Mouse (Mus musculus) megakaryocyte, adult 5-6 weeks (primary cell): ENCODE results near the gene Arf3. TPM values are rescaled to one million over a fixed set of nuclear protein-coding genes. Genes with fewer than 3 reads are reported as not detected.
A peak's percentile ranks its signal among the peaks of the same experiment; 100 is the strongest.
"Not testable (repeated sequence)": the region's sequence is repeated elsewhere in the genome, so short reads cannot be mapped to it uniquely, and the experiment has no call there.

Experiments used
- ATAC-seq: 2 replicates; pipeline ENCODE4 v1.8.0; 2016; ENCODE audit warnings: mild to moderate bottlenecking, inconsistent platforms; ENCODE audit not compliant: poor library complexity, severe bottlenecking
- total RNA-seq, 2 experiments: library from RNA; stranded (forward) in 1 of 2; stranded (reverse) in 1 of 2; fragments of 153-499, 151-499 nt in 1 of 2; fragments of 221-1000, 200-1000 nt in 1 of 2; gene quantifications; 2 replicates each; pipeline versions ENCODE4 v1.2.3 to v1.2.4; 2015 to 2017

Gene Arf3
- total RNA-seq, 2 experiments from 2014 or later = 33.8 to 35.9 TPM

- peak; percentile 50 for ATAC-seq
Measured at GRCm38 (mm10) chr15:98762201-98762621, 803 bp downstream of the Arf3 start.

- ATAC-seq = no peak
Measured at GRCm38 (mm10) chr15:98754125-98754524, 8.9 kb downstream of the Arf3 start.

DNA sequence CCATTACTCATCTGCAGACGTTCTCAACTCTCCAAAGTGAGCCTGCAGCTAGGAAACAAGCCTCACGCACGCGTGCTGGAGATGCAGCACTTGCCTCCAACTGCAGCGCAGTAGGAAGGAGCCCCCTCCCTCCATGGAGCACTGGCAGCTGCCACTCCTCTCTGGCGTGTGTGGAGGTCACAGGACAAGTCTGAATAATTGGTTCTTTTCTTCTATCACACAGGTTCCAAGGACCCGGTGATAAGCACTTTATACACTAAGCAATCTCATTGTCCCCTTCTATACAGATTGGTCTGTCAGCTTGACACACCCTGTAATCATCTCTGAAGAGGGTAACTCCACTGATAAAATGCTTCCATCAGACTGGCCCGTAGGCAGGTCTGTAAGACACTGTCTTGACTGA is 10.0 kb downstream of the Arf3 start:
- ATAC-seq = no peak

DNA sequence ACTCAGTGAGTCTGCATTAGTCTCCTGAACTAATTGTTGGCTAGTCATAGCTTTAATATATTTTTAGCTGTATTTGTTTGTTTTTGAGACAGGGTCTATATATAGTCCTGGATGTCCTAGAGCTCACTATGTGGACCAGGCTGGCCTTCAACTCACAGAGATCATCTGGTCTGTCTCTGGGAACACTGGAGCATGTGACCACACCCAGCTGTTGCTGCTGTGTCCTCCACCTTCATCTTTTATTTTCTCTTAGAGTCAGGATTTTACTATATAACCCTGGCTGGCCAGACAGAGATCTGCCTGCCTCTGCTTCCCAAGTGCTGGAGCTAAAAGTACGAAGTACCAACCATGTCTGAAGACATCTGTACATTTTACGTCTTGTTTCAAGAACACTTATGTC is 13.9 kb downstream of the Arf3 start:
- ATAC-seq = no peak

DNA sequence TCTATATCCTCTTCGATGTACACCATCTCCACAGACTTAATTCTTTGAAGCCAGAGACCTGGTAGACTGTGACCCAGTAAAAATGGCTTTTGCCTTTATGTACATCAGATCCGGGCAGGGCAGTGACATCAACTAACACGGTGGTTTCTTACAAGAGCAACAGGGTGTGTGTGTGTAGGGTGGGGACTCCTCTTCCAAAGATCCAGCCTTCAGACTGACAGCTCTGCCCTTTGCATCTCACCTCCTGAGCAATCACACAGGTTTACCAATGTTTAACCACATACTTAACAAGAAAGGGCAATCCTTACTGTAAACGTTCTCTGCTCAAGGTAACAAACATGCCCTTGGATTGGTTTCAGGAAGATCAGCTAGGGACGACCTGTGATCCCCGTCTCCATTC is 15.7 kb downstream of the Arf3 start:
- ATAC-seq = no peak

GRCm38 (mm10) chr15:98746344-98746965 is 16.6 kb downstream of the Arf3 start:
- ATAC-seq = no peak

GRCm38 (mm10) chr15:98743863-98744262 is 19.2 kb downstream of the Arf3 start:
- ATAC-seq = not testable (repeated sequence)

DNA sequence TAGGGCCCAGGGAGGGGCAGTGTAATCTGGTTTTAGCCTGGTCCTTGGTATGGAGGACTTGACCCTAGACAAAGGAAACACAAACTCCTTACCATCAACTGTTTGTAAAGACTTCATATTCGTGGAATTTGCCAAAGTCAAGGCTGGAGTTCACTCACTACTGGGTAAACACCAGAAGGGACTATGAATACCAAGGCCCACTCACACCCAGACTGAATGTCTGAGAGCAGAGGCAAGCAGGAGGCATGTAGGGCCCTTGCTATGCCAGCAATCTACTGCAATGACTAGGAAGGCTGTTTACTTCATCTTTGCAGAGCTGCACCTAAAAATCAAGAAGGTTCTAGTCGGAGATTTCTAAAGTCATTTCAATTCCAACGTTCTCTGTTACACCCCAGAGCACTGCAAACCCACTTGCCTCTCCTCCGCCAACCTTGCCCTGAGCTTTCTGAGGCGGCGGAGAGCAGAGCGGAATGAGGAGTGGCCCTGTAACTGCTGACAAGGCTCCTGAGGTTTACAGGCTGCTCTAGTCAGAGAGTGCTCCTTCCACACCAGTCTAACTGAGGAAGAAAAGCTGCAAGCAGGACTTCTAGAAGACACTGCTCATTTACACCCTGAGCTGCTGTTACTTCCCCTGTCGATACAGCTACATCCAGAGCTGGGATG is 20.1 kb downstream of the Arf3 start:
- no peak for ATAC-seq

- ATAC-seq = no peak
Measured at GRCm38 (mm10) chr15:98740219-98740618, 22.8 kb downstream of the Arf3 start.

DNA sequence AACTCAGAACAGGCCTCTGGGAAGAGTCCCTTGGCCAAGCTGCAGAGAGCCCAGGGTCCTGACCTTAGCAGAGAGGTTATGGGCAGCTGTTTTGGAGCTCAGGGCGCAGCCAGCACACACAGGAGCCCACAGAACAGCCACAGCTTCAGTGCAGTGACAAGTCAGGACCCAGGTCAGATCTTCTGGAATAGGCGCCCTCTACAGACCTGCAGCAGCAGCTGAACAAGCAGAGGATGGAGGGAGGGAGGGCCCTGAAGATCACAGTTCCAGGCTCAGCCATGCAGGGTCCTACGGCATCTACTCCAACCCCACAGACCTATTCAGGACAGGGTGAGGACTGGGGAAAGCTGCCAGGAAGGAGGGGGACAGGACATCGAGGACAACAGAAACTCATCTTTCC is 24.2 kb downstream of the Arf3 start:
- ATAC-seq = no peak

GRCm38 (mm10) chr15:98737881-98738280 is 25.1 kb downstream of the Arf3 start:
- no peak for ATAC-seq

- no peak for ATAC-seq
Measured at GRCm38 (mm10) chr15:98736521-98736920, 26.5 kb downstream of the Arf3 start.

DNA sequence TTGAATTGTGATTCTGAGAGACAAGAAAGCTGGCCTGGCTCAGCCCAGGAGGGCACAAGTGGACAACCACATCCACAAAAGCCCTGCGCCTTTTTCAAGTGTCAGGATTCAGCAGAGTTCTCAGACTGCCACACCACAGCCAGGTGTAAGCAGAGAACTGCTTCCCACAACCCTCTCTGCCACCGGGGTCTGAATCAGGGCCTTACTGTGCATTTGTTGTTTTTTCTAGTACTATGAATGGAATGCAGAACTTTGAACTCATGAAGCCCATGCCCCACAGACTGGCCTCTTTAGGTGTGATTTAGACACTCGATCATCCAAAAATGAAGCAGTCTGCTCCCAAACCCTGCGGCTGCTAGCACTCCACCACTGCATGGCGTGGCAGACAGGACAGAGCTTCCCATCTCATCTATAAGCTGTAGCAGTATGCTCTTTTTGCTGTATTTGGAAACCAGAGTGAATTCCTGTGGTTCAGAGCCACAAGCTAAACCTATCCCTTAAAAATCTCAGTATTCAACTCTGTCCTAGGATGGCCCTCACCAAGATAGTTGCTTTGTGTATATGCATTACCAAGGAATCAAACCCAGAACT is 28.9 kb downstream of the Arf3 start:
- ATAC-seq = no peak

GRCm38 (mm10) chr15:98733370-98733769 is 29.6 kb downstream of the Arf3 start:
- ATAC-seq = no peak

- ATAC-seq = no peak
Measured at GRCm38 (mm10) chr15:98732006-98732531, 30.9 kb downstream of the Arf3 start.

GRCm38 (mm10) chr15:98730790-98731189 is 32.2 kb downstream of the Arf3 start:
- no peak for ATAC-seq

- ATAC-seq = no peak
Measured at GRCm38 (mm10) chr15:98729791-98730545, 33.0 kb downstream of the Arf3 start.

GRCm38 (mm10) chr15:98728366-98728765 is 34.6 kb downstream of the Arf3 start:
- no peak for ATAC-seq

GRCm38 (mm10) chr15:98727443-98728321 is 35.3 kb downstream of the Arf3 start, which contains the start of gene Fkbp11:
Fkbp11 (minus strand) TSS chr15:98728198.
- ATAC-seq = peak; percentile 71

DNA sequence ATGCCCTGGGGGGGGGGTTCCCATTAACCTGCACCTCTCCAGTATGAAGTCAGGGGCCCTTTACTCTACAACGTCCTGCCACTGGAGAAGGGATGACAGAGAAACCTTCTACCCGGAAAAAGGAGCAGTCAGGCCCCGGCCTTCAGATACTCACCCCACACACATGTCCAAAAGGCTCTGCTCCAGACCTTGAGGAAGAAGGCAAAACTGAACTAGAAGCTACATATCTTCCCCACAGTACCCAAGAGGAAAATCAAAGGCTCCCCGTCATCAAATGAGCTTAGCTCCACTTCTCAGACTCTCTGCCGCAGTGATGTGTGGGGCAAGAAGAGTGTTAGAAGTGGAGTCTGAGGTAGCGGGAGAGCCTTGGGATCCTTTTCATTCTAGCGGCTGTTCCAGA is 36.3 kb downstream of the Arf3 start:
- ATAC-seq = no peak
